Mouse (Mus musculus): ENCODE data around the gene Syngr1. TPM values are rescaled to one million over a fixed set of nuclear protein-coding genes. Genes with fewer than 3 reads are reported as not detected.

Gene Syngr1
- polyA plus RNA-seq, 1 experiment from 2014 or later: 14.9 TPM

- Histone ChIP-seq H3K9ac (peak overlapping the region; percentile 20; the same call in 1 of the 2 replicates), H3K9me3 (ENCODE audit: low read depth, low read length) (no peaks in the 10 kb centered on the region), H3K27ac (ENCODE audit: low read depth) (peak overlapping the region; percentile 48; the same call in 1 of the 2 replicates), H3K27me3 (ENCODE audit: insufficient read depth, low read length) (peaks cover 15% of the 10 kb centered on the region), H3K4me1 (ENCODE audit: insufficient read depth) (no peaks in the 10 kb centered on the region), H3K4me2 (peak overlapping the region; percentile 33; the same call in 1 of the 2 replicates), H3K4me3 (ENCODE audit: low read depth, low read length) (no peak overlapping the region; the same call in 1 of the 2 replicates), H3K36me3 (ENCODE audit: insufficient read depth) (no peaks in the 10 kb centered on the region)
- 20% methylated on average over 18 of the region's 20 CpGs for WGBS
- no peak for TF ChIP-seq CTCF (IDR thresholded peaks at IDR 0.05; ENCODE audit: low read depth)
- DNase-seq (peak; percentile 77), ATAC-seq (ENCODE audit: insufficient read depth) (peak; percentile 64)
Measured at GRCm38 (mm10) chr15:80096946-80097881, 6.1 kb downstream of the Syngr1 start.

- 21% methylated on average over 8 of the region's 8 CpGs for WGBS
- Histone ChIP-seq H3K4me3 (ENCODE audit: low read depth, low read length) (no peak overlapping the region; the same call in 1 of the 2 replicates), H3K27ac (ENCODE audit: low read depth) (no peak overlapping the region; the same call in 1 of the 2 replicates), H3K4me1 (ENCODE audit: insufficient read depth) (no peaks in the 10 kb centered on the region), H3K4me2 (peak overlapping the region; percentile 33; the same call in 1 of the 2 replicates), H3K9ac (no peak overlapping the region), H3K9me3 (ENCODE audit: low read depth, low read length) (no peaks in the 10 kb centered on the region), H3K27me3 (ENCODE audit: insufficient read depth, low read length) (peaks cover 9% of the 10 kb centered on the region), H3K36me3 (ENCODE audit: insufficient read depth) (no peaks in the 10 kb centered on the region)
- no peak for TF ChIP-seq CTCF (IDR thresholded peaks at IDR 0.05; ENCODE audit: low read depth)
- ATAC-seq (ENCODE audit: insufficient read depth): peak; percentile 68
- DNase-seq: no peak
Measured at GRCm38 (mm10) chr15:80097999-80098461, 6.9 kb downstream of the Syngr1 start.

- no peak overlapping the region for H3K4me3 ChIP-seq (ENCODE audit: low read depth, low read length)
- ATAC-seq (ENCODE audit: insufficient read depth) (no peak), DNase-seq (no peak)
- H3K4me2 ChIP-seq: no peak overlapping the region
- H3K9ac ChIP-seq: no peak overlapping the region; the same call in 1 of the 2 replicates
- no peaks in the 10 kb centered on the region for H3K9me3 ChIP-seq (ENCODE audit: low read depth, low read length)
- H3K27ac ChIP-seq (ENCODE audit: low read depth): no peak overlapping the region
- peaks cover 8% of the 10 kb centered on the region; the same call in 1 of the 2 replicates for H3K27me3 ChIP-seq (ENCODE audit: insufficient read depth, low read length)
- TF ChIP-seq CTCF (IDR thresholded peaks at IDR 0.05; ENCODE audit: low read depth): no peak
- no peaks in the 10 kb centered on the region for H3K4me1 ChIP-seq (ENCODE audit: insufficient read depth)
- 41% methylated on average over 9 of the region's 9 CpGs for WGBS
- H3K36me3 ChIP-seq (ENCODE audit: insufficient read depth): no peaks in the 10 kb centered on the region
Measured at GRCm38 (mm10) chr15:80098809-80099208, 7.7 kb downstream of the Syngr1 start.

GRCm38 (mm10) chr15:80099477-80099876, 8.3 kb downstream of the Syngr1 start:
- ATAC-seq (ENCODE audit: insufficient read depth) (no peak), DNase-seq (no peak)
- 61% methylated on average over 3 of the region's 3 CpGs for WGBS
- TF ChIP-seq CTCF (IDR thresholded peaks at IDR 0.05; ENCODE audit: low read depth): no peak
- no peak overlapping the region for H3K27ac ChIP-seq (ENCODE audit: low read depth)
- H3K4me3 ChIP-seq (ENCODE audit: low read depth, low read length): no peak overlapping the region
- H3K27me3 ChIP-seq (ENCODE audit: insufficient read depth, low read length): peaks cover 8% of the 10 kb centered on the region; the same call in 1 of the 2 replicates
- H3K36me3 ChIP-seq (ENCODE audit: insufficient read depth): no peaks in the 10 kb centered on the region
- H3K9ac ChIP-seq: no peak overlapping the region
- no peaks in the 10 kb centered on the region for H3K9me3 ChIP-seq (ENCODE audit: low read depth, low read length)
- H3K4me1 ChIP-seq (ENCODE audit: insufficient read depth): no peaks in the 10 kb centered on the region
- H3K4me2 ChIP-seq: no peak overlapping the region

GRCm38 (mm10) chr15:80100196-80100595, 9.1 kb downstream of the Syngr1 start:
- H3K4me2 ChIP-seq: no peak overlapping the region
- no peak for TF ChIP-seq CTCF (IDR thresholded peaks at IDR 0.05; ENCODE audit: low read depth)
- no peak overlapping the region for H3K4me3 ChIP-seq (ENCODE audit: low read depth, low read length)
- 82% methylated on average over 3 of the region's 3 CpGs for WGBS
- no peak overlapping the region for H3K9ac ChIP-seq
- no peaks in the 10 kb centered on the region for H3K4me1 ChIP-seq (ENCODE audit: insufficient read depth)
- H3K27me3 ChIP-seq (ENCODE audit: insufficient read depth, low read length): peaks cover 8% of the 10 kb centered on the region; the same call in 1 of the 2 replicates
- ATAC-seq (ENCODE audit: insufficient read depth): no peak
- DNase-seq: no peak
- no peaks in the 10 kb centered on the region for H3K9me3 ChIP-seq (ENCODE audit: low read depth, low read length)
- no peak overlapping the region for H3K27ac ChIP-seq (ENCODE audit: low read depth)
- no peaks in the 10 kb centered on the region for H3K36me3 ChIP-seq (ENCODE audit: insufficient read depth)

GRCm38 (mm10) chr15:80100871-80101270, 9.7 kb downstream of the Syngr1 start:
- Histone ChIP-seq H3K27ac (ENCODE audit: low read depth) (no peak overlapping the region), H3K27me3 (ENCODE audit: insufficient read depth, low read length) (peaks cover 8% of the 10 kb centered on the region; the same call in 1 of the 2 replicates), H3K4me2 (no peak overlapping the region), H3K4me1 (ENCODE audit: insufficient read depth) (no peaks in the 10 kb centered on the region), H3K9ac (no peak overlapping the region), H3K9me3 (ENCODE audit: low read depth, low read length) (no peaks in the 10 kb centered on the region), H3K36me3 (ENCODE audit: insufficient read depth) (no peaks in the 10 kb centered on the region), H3K4me3 (ENCODE audit: low read depth, low read length) (no peak overlapping the region)
- TF ChIP-seq CTCF (IDR thresholded peaks at IDR 0.05; ENCODE audit: low read depth): no peak
- ATAC-seq (ENCODE audit: insufficient read depth): no peak
- 74% methylated on average over 10 of the region's 10 CpGs for whole genome bisulfite sequencing
- DNase-seq: no peak

GRCm38 (mm10) chr15:80101503-80101902, 10.4 kb downstream of the Syngr1 start:
- Histone ChIP-seq H3K4me2 (no peak overlapping the region), H3K4me1 (ENCODE audit: insufficient read depth) (no peaks in the 10 kb centered on the region), H3K27me3 (ENCODE audit: insufficient read depth, low read length) (peaks cover 8% of the 10 kb centered on the region; the same call in 1 of the 2 replicates), H3K36me3 (ENCODE audit: insufficient read depth) (no peaks in the 10 kb centered on the region), H3K9me3 (ENCODE audit: low read depth, low read length) (no peaks in the 10 kb centered on the region), H3K4me3 (ENCODE audit: low read depth, low read length) (no peak overlapping the region), H3K27ac (ENCODE audit: low read depth) (no peak overlapping the region), H3K9ac (no peak overlapping the region)
- WGBS: 75% methylated on average over 6 of the region's 6 CpGs
- ATAC-seq (ENCODE audit: insufficient read depth): no peak
- TF ChIP-seq CTCF (IDR thresholded peaks at IDR 0.05; ENCODE audit: low read depth): no peak
- DNase-seq: no peak

Data from lung, embryonic 14.5 days (tissue).